Mouse (Mus musculus) embryonic stem cell, embryonic (primary cell): ENCODE measurements around the gene Eftud2.

Source experiments
- CTCF ChIA-PET, 4 experiments: fragments of 300-600 bp in 2 of 4; fragments of 350-600 bp in 2 of 4; sonication (Branson Sonifier 250); formaldehyde crosslinking; loops; one replicate each; lab custom pipeline; 2022; ENCODE audit warnings: inconsistent platforms in 2 of 4; lab: Charles Lee
- POLR2A ChIA-PET, 4 experiments: fragments of 300-600 bp in 2 of 4; fragments of 350-600 bp in 2 of 4; sonication (Branson Sonifier 250); formaldehyde crosslinking; loops; one replicate each; lab custom pipeline; 2022; ENCODE audit warnings: antibody characterized with exemption in 4 of 4, inconsistent platforms in 1 of 4; lab: Charles Lee

Eftud2 gene

DNA sequence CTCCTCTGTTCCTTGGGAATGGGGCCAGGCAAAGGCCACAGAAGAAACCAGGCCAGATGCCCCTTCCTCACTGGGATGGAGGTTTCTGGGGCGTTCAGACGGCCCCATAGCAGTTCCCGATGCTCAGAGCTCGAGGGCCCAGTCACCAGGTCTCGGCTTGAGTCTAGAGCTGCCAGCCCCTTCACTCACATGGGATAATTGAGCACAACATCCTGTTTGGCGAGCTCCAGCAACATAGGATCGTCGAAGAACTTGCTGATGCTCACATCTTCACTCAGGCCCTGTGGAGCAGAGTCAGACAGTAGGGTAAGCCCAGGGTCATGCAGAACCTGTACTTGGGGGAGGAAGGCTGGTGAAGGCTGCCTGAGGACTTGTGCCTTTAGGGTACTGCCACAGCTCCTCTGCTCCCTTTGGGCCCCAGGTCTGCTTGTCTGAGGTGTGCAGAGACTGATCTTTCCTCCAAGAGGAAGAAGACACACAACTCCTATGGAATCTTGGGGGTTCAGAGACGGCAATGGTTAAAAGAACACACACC is 42.1 kb downstream of the Eftud2 start:
- CTCF ChIA-PET: interaction anchor here in 2 of 4 experiments (1.2 to 1.9 kb wide), 3 partner anchors 9 to 64 kb away, joined by 3 to 6 read pairs (median 3); no protein-coding TSS in a partner anchor
- POLR2A ChIA-PET: interaction anchor here in 3 of 4 experiments (0.5 to 1.6 kb wide), 7 partner anchors 10 to 277 kb away, joined by 3 to 9 read pairs (median 3); partner anchors contain the start of gene Hexim1 (in 1 of the 3)

- POLR2A ChIA-PET: interaction anchor here in 3 of 4 experiments (0.5 to 1.6 kb wide), 5 partner anchors 10 to 64 kb away, joined by 3 to 9 read pairs (median 3); no protein-coding TSS in a partner anchor
Measured at GRCm38 (mm10) chr11:102838126-102838525, 42.7 kb downstream of the Eftud2 start.

GRCm38 (mm10) chr11:102837385-102837784 is 43.4 kb downstream of the Eftud2 start:
- CTCF ChIA-PET: interaction anchor here in 1 of 4 experiments (1.2 kb wide), 1 partner anchor 16 kb away, joined by 3 read pairs; no protein-coding TSS in a partner anchor

More at GRCm38 (mm10) chr11:102838126-102838525, 42.7 kb downstream of the Eftud2 start:
- CTCF ChIA-PET: interaction anchor here in 2 of 4 experiments (1.2 to 1.9 kb wide), 2 partner anchors 16 to 64 kb away, joined by 3 to 6 read pairs; no protein-coding TSS in a partner anchor

DNA sequence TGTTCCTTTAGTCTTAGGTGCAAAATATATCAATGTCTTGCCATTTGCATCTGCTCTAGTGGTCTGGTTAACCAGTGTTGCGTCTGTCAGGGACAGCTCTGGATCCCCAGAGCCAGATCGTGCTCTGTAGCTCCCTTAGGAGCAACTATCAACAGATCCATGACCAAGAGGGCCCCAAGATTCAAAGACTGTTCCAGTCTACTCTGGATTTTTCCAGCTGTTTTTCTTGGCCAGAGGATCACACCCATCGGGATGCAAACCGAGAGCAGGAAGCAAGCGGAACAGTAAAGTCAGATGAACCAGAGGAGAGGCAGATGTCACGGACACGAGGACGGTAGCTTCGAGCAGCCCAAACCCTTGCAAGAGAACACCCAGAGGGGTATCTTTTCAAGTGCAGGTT is 44.6 kb downstream of the Eftud2 start:
- ChIA-PET CTCF (interaction anchor here in 2 of 4 experiments (0.6 to 1.5 kb wide), 7 partner anchors 16 to 323 kb away, joined by 3 to 4 read pairs (median 3); no protein-coding TSS in a partner anchor), POLR2A (interaction anchor here in 3 of 4 experiments (0.7 to 1.6 kb wide), 16 partner anchors 8 to 65 kb away, joined by 3 to 6 read pairs (median 3); partner anchors contain the start of gene Gjc1 (in 1 of the 3))

More at GRCm38 (mm10) chr11:102837385-102837784, 43.4 kb downstream of the Eftud2 start:
- POLR2A ChIA-PET: interaction anchor here in 2 of 4 experiments (0.9 to 1.6 kb wide), 5 partner anchors 9 to 63 kb away, joined by 3 to 4 read pairs (median 3); no protein-coding TSS in a partner anchor

DNA sequence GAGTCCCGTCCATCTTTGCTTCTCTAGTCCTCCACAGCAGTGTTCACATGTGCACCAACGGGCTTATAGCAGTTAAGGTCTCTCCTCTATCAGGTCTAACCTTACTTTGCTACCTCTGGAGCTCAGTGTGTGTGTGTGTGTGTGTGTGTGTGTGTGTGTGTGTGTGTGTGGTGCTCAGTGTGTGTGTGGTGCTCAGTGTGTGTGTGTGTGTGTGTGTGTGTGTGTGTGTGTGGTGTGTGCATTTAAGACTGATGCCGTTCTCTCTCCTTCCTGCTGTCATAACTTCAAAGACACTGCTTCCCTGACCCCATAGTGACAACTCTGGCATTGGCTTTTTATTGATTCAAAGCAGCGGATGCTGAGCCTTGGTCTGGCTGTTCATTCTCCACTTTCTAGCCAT is 45.2 kb downstream of the Eftud2 start, which contains the start of gene Higd1b:
Gene Higd1b (plus strand): TSS at position 301 of the 400 bp plus-strand sequence.
- CTCF ChIA-PET: interaction anchor here in 2 of 4 experiments (0.6 to 1.5 kb wide), 7 partner anchors 17 to 324 kb away, joined by 3 to 4 read pairs (median 3); no protein-coding TSS in a partner anchor
- POLR2A ChIA-PET: interaction anchor here in 3 of 4 experiments (0.7 to 1.9 kb wide), 13 partner anchors 8 to 66 kb away, joined by 3 to 9 read pairs (median 4); no protein-coding TSS in a partner anchor

- POLR2A ChIA-PET: interaction anchor here in 3 of 4 experiments (1.1 to 3.3 kb wide), 4 partner anchors 11 to 23 kb away, joined by 3 to 12 read pairs (median 9); no protein-coding TSS in a partner anchor
Measured at GRCm38 (mm10) chr11:102834219-102834618, 46.6 kb downstream of the Eftud2 start.

GRCm38 (mm10) chr11:102832700-102833297 is 48.0 kb downstream of the Eftud2 start:
- POLR2A ChIA-PET: interaction anchor here (0.5 to 3.3 kb wide), 18 partner anchors 11 to 283 kb away, joined by 3 to 12 read pairs (median 3); no protein-coding TSS in a partner anchor

More at GRCm38 (mm10) chr11:102834219-102834618, 46.6 kb downstream of the Eftud2 start:
- CTCF ChIA-PET: interaction anchor here in 2 of 4 experiments (0.8 to 1.8 kb wide), 3 partner anchors 19 to 144 kb away, joined by 3 to 5 read pairs (median 4); no protein-coding TSS in a partner anchor

DNA sequence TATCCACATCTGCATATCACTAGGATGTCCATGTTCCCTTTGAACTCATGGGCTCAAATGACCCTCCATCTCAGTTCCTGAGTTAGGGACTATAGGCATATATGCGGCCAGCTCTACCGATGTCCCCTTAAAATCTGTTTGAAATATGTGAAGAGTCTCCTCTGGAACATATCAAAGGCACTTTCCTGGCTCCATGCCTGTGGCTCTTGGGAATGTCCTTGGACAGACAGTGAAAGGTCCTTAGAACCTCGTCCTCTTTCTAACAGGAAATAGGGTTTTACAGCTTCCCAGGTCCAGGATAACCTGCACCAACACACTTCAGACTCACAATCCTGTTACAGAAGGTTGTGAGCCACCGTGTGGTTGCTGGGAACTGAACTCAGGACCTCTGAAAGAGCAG is 50.5 kb downstream of the Eftud2 start:
- CTCF ChIA-PET: interaction anchor here in 2 of 4 experiments (0.8 to 1.2 kb wide), 3 partner anchors 10 to 102 kb away, joined by 3 to 4 read pairs (median 4); no protein-coding TSS in a partner anchor
- POLR2A ChIA-PET: interaction anchor here in 2 of 4 experiments (1.1 to 3.3 kb wide), 3 partner anchors 9 to 16 kb away, joined by 3 to 24 read pairs (median 20); no protein-coding TSS in a partner anchor

More at GRCm38 (mm10) chr11:102832700-102833297, 48.0 kb downstream of the Eftud2 start:
- CTCF ChIA-PET: interaction anchor here in 1 of 4 experiments (0.6 to 1.8 kb wide), 4 partner anchors 13 to 283 kb away, joined by 3 to 5 read pairs (median 4); partner anchors contain the start of gene Hexim1

GRCm38 (mm10) chr11:102827097-102827496 is 53.7 kb downstream of the Eftud2 start:
- ChIA-PET POLR2A (interaction anchor here in 2 of 4 experiments (0.7 to 3.6 kb wide), 19 partner anchors 8 to 289 kb away, joined by 3 to 20 read pairs (median 4); partner anchors contain the start of genes Gjc1 (in 1 of the 2), Hexim1 (in 1 of the 2) and Higd1b (in 1 of the 2)), CTCF (interaction anchor here in 2 of 4 experiments (0.9 to 1.7 kb wide), 5 partner anchors 50 to 254 kb away, joined by 3 to 8 read pairs (median 4); no protein-coding TSS in a partner anchor)

GRCm38 (mm10) chr11:102826476-102826875 is 54.3 kb downstream of the Eftud2 start:
- ChIA-PET POLR2A (interaction anchor here in 2 of 4 experiments (1.0 to 3.6 kb wide), 8 partner anchors 10 to 52 kb away, joined by 3 to 20 read pairs (median 5); partner anchors contain the start of gene Higd1b (in 1 of the 2)), CTCF (interaction anchor here in 2 of 4 experiments (0.5 to 1.0 kb wide), 2 partner anchors 52 to 582 kb away, joined by 3 to 15 read pairs; no protein-coding TSS in a partner anchor)

GRCm38 (mm10) chr11:102821231-102821630 is 59.6 kb downstream of the Eftud2 start:
- ChIA-PET POLR2A (interaction anchor here (0.6 to 3.8 kb wide), 32 partner anchors 9 to 473 kb away, joined by 3 to 25 read pairs (median 6); partner anchors contain the start of genes Hexim1 (in 2 of the 4), Ccdc103 (in 1 of the 4), Eftud2 (in 1 of the 4) and Slc25a39 (in 1 of the 4)), CTCF (interaction anchor here in 3 of 4 experiments (0.7 to 1.4 kb wide), 6 partner anchors 9 to 451 kb away, joined by 3 to 6 read pairs (median 4); no protein-coding TSS in a partner anchor)

GRCm38 (mm10) chr11:102820432-102820831 is 60.4 kb downstream of the Eftud2 start:
- ChIA-PET CTCF (interaction anchor here (0.6 to 1.4 kb wide), 22 partner anchors 10 to 1789 kb away, joined by 3 to 6 read pairs (median 3); no protein-coding TSS in a partner anchor), POLR2A (interaction anchor here (0.6 to 3.8 kb wide), 85 partner anchors 9 to 1518 kb away, joined by 3 to 25 read pairs (median 4); partner anchors contain the start of genes Hexim1 (in 3 of the 4), Ccdc103 (in 2 of the 4), Eftud2 (in 2 of the 4) and Dcakd (in 1 of the 4))

DNA sequence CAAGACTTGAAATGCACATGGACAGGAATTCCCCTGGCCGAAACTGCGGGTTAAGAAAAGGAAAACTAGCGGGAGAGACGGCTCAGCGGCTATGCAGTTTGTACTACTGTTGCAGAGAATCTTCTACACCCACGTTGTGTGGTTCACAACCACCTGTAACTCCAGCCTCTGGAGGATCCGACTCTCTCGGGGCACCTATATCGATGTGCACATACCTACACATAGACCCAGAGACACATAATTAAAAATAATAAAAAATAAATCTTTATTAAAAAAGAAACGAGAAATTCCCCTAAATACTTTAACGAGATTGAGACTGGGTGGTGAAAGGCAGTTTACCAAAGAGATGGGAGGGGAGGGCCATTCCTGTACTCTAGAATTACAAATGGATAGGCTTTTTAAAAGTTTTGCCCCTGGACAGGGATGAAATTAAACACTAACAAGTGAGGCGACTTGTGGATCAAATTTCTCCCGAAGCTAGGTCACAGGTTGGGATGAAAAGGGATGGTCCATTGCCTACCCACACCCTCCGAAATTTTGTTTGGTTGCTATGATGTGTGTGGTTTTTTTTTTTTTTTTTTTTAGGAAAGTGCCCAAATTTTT is 60.9 kb downstream of the Eftud2 start:
- POLR2A ChIA-PET: interaction anchor here (0.6 to 3.8 kb wide), 84 partner anchors 8 to 1517 kb away, joined by 3 to 25 read pairs (median 4); partner anchors contain the start of genes Hexim1 (in 3 of the 4), Ccdc103 (in 2 of the 4), Eftud2 (in 2 of the 4) and Dcakd (in 1 of the 4)
- CTCF ChIA-PET: interaction anchor here (0.6 to 1.4 kb wide), 19 partner anchors 10 to 1790 kb away, joined by 3 to 5 read pairs (median 3); no protein-coding TSS in a partner anchor

- ChIA-PET POLR2A (interaction anchor here in 3 of 4 experiments (0.6 to 3.8 kb wide), 21 partner anchors 8 to 915 kb away, joined by 3 to 25 read pairs (median 5); partner anchors contain the start of genes Ccdc103 (in 1 of the 3), Eftud2 (in 1 of the 3), Hexim1 (in 1 of the 3) and Kif18b (in 1 of the 3)), CTCF (no interaction called here)
Measured at GRCm38 (mm10) chr11:102819021-102819782, 61.6 kb downstream of the Eftud2 start, which contains the start of gene Gjc1. Gene Gjc1 (minus strand): TSS chr11:102819700.
